Mouse (Mus musculus) neural tube, embryonic 12.5 days (tissue): ENCODE measurements around the gene Hddc3. TPM values are rescaled to one million over a fixed set of nuclear protein-coding genes. Genes with fewer than 3 reads are reported as not detected.

Experiments used
- ATAC-seq: fragments of 200-750 bp; cut with Nextera tagmentation; 2 replicates; pipeline ENCODE4 v1.8.0; 2017; ENCODE audit warnings: low read depth, mild to moderate bottlenecking, moderate TSS enrichment, moderate library complexity; ENCODE audit not compliant: low FRiP score
- H3K27ac ChIP-seq: fragments of 300-500 bp; sonication (generic); 2 replicates; pipeline ENCODE4 v1.5.1; 2016
- H3K27me3 ChIP-seq: fragments of 300-500 bp; sonication (generic); replicated peaks from 2 replicates; pipeline ENCODE4 v1.6.1; 2016; ENCODE audit warnings: mild to moderate bottlenecking
- H3K36me3 ChIP-seq: fragments of 300-500 bp; sonication (generic); 2 replicates; pipeline ENCODE4 v1.6.1; 2016; ENCODE audit warnings: mild to moderate bottlenecking
- H3K4me1 ChIP-seq: fragments of 300-500 bp; sonication (generic); 2 replicates; pipeline ENCODE4 v1.6.1; 2016
- H3K4me2 ChIP-seq: fragments of 300-500 bp; sonication (generic); replicated peaks from 2 replicates; pipeline ENCODE4 v1.6.1; 2016; ENCODE audit warnings: mild to moderate bottlenecking
- H3K4me3 ChIP-seq: fragments of 300-500 bp; sonication (generic); 2 replicates; pipeline ENCODE4 v1.5.1; 2016
- H3K9ac ChIP-seq: fragments of 300-500 bp; sonication (generic); 2 replicates; pipeline ENCODE4 v1.6.1; 2016; ENCODE audit warnings: mild to moderate bottlenecking
- H3K9me3 ChIP-seq: fragments of 300-500 bp; sonication (generic); 2 replicates; pipeline ENCODE4 v1.6.1; 2016; ENCODE audit warnings: mild to moderate bottlenecking
- WGBS: fragments of 180-500 bp; shearing (Covaris S2); methylation state at CpG from one replicate; pipeline ENCODE4 v1.1.7; 2016; 5-methylcytosine and 5-hydroxymethylcytosine counted together
- polyA plus RNA-seq: library from polyadenylated mRNA; unstranded; fragments of >200 nt; fragmentation: Nextera tagmentation; extraction: Ambion mirVana; gene quantifications from 2 replicates; pipeline ENCODE4 v1.2.1, GENCODE M21; 2016

Gene Hddc3
- polyA plus RNA-seq, 1 experiment from 2014 or later: 20.6 TPM

DNA sequence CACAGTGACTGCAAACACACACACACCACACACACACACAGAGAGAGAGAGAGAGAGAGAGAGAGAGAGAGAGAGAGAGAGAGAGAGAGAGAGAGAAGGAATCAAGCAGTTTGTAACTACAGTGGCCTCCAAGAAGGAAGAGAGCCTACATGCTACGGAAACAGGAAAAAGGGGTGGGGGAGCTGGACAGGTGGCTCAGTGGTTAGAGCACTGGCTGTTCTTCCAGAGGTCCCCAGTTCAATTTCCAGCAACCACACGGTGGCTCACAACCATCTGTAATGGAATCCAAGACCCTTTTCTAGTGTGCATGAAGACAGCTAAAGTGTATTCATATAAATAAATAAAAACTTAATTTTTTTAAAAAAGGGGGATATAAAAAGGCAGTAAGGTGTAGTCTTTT lies 29.8 kb downstream of the Hddc3 start:
- peaks cover 10% of the 10 kb centered on the region for H3K36me3 ChIP-seq
- no peaks in the 10 kb centered on the region for H3K27me3 ChIP-seq
- 57% methylated on average over 2 of the region's 2 CpGs for WGBS
- no peak for ATAC-seq
- peaks cover 14% of the 10 kb centered on the region for H3K4me1 ChIP-seq
- H3K9ac ChIP-seq: no peak overlapping the region
- no peak overlapping the region for H3K4me3 ChIP-seq
- no peak overlapping the region for H3K4me2 ChIP-seq
- no peak overlapping the region for H3K27ac ChIP-seq
- H3K9me3 ChIP-seq: no peaks in the 10 kb centered on the region

DNA sequence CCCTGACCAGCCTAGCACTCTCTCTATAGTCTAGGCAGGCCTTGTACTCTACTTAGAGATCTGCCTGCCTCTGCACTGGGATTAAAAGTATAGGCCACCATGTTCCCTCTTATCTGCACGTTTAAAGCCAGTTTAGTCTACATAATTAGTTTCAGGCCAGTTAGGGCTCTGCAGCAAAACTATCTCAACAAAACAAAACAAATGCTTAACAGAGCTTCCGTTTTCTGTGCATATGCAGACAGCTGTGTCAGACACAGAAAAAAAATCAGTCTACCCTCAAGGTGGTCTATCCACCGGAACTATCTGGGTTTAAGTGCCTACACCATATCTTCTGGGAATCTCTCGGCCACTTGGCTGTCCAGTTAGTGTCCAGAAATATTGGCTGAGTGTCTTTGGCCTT lies 30.4 kb downstream of the Hddc3 start:
- no peak for ATAC-seq
- 86% methylated on average over 4 of the region's 4 CpGs for WGBS

GRCm38 (mm10) chr7:80373850-80374249 lies 30.9 kb downstream of the Hddc3 start:
- H3K4me2 ChIP-seq: no peak overlapping the region
- peaks cover 14% of the 10 kb centered on the region for H3K4me1 ChIP-seq
- H3K27ac ChIP-seq: no peak overlapping the region
- WGBS: 82% methylated on average over 12 of the region's 12 CpGs
- ATAC-seq: no peak
- H3K9me3 ChIP-seq: no peaks in the 10 kb centered on the region
- no peaks in the 10 kb centered on the region for H3K36me3 ChIP-seq
- H3K9ac ChIP-seq: no peak overlapping the region
- H3K4me3 ChIP-seq: no peak overlapping the region
- no peaks in the 10 kb centered on the region for H3K27me3 ChIP-seq

More for the DNA sequence above, 30.4 kb downstream of the Hddc3 start:
- no peak overlapping the region for H3K4me3 ChIP-seq
- peaks cover 14% of the 10 kb centered on the region for H3K4me1 ChIP-seq
- H3K9ac ChIP-seq: no peak overlapping the region
- no peaks in the 10 kb centered on the region for H3K27me3 ChIP-seq
- H3K4me2 ChIP-seq: no peak overlapping the region
- no peaks in the 10 kb centered on the region for H3K9me3 ChIP-seq
- peaks cover 3% of the 10 kb centered on the region for H3K36me3 ChIP-seq
- no peak overlapping the region for H3K27ac ChIP-seq

GRCm38 (mm10) chr7:80374280-80374679 lies 31.4 kb downstream of the Hddc3 start:
- 59% methylated on average over 3 of the region's 3 CpGs for WGBS
- no peak for ATAC-seq
- no peaks in the 10 kb centered on the region for H3K9me3 ChIP-seq

GRCm38 (mm10) chr7:80374733-80375132 lies 31.8 kb downstream of the Hddc3 start:
- H3K27ac ChIP-seq: no peak overlapping the region
- no peak overlapping the region for H3K9ac ChIP-seq
- 82% methylated on average over 3 of the region's 3 CpGs for WGBS
- no peak overlapping the region for H3K4me2 ChIP-seq
- no peaks in the 10 kb centered on the region for H3K36me3 ChIP-seq
- H3K4me1 ChIP-seq: peaks cover 6% of the 10 kb centered on the region
- no peak for ATAC-seq
- no peaks in the 10 kb centered on the region for H3K27me3 ChIP-seq
- no peaks in the 10 kb centered on the region for H3K9me3 ChIP-seq
- H3K4me3 ChIP-seq: no peak overlapping the region

More at GRCm38 (mm10) chr7:80374280-80374679, 31.4 kb downstream of the Hddc3 start:
- no peaks in the 10 kb centered on the region for H3K36me3 ChIP-seq
- H3K4me2 ChIP-seq: no peak overlapping the region
- no peak overlapping the region for H3K27ac ChIP-seq
- H3K4me1 ChIP-seq: peaks cover 11% of the 10 kb centered on the region
- H3K4me3 ChIP-seq: no peak overlapping the region
- H3K27me3 ChIP-seq: no peaks in the 10 kb centered on the region
- no peak overlapping the region for H3K9ac ChIP-seq

GRCm38 (mm10) chr7:80375376-80376039 lies 32.6 kb downstream of the Hddc3 start:
- 82% methylated on average over 9 of the region's 9 CpGs for WGBS

GRCm38 (mm10) chr7:80376192-80376591 lies 33.3 kb downstream of the Hddc3 start:
- Histone ChIP-seq H3K27ac (no peak overlapping the region), H3K9me3 (no peaks in the 10 kb centered on the region), H3K36me3 (no peaks in the 10 kb centered on the region), H3K9ac (no peak overlapping the region), H3K4me1 (no peaks in the 10 kb centered on the region), H3K4me2 (no peak overlapping the region), H3K27me3 (no peaks in the 10 kb centered on the region), H3K4me3 (no peak overlapping the region)
- ATAC-seq: no peak
- whole genome bisulfite sequencing: 72% methylated on average over 10 of the region's 10 CpGs

More at GRCm38 (mm10) chr7:80375376-80376039, 32.6 kb downstream of the Hddc3 start:
- H3K4me1 ChIP-seq: no peaks in the 10 kb centered on the region
- no peak overlapping the region for H3K9ac ChIP-seq
- ATAC-seq: no peak
- no peak overlapping the region for H3K4me3 ChIP-seq
- H3K27ac ChIP-seq: no peak overlapping the region
- H3K9me3 ChIP-seq: no peaks in the 10 kb centered on the region
- no peaks in the 10 kb centered on the region for H3K36me3 ChIP-seq
- no peaks in the 10 kb centered on the region for H3K27me3 ChIP-seq
- no peak overlapping the region for H3K4me2 ChIP-seq

DNA sequence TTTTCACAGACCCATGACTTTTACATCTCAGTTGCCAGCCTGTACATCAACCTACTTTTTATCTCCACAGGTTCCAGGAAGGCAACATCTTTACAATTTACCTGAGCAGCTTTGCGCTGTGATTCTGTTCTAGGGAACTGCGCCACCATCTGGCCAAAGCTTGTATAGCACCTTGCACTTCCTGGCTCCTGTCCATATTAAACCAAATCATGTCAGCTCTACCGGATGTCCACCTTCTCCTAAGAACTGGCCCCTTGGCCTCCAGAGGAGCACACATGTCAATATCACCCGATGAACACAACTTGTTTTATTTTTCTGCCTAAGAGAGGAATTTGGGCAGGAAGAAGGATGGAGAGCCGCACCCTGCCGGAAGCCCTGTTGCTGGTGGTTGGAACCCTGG lies 34.6 kb downstream of the Hddc3 start:
- H3K27ac ChIP-seq: no peak overlapping the region
- H3K36me3 ChIP-seq: no peaks in the 10 kb centered on the region
- 38% methylated on average over 6 of the region's 6 CpGs for WGBS
- 0 out of 2 replicates have a peak, but pooled peaks cover 7% of the 10 kb centered on the region for H3K27me3 ChIP-seq
- no peaks in the 10 kb centered on the region for H3K9me3 ChIP-seq
- no peak overlapping the region for H3K9ac ChIP-seq
- H3K4me2 ChIP-seq: no peak overlapping the region
- H3K4me3 ChIP-seq: no peak overlapping the region
- no peak for ATAC-seq
- H3K4me1 ChIP-seq: 0 out of 2 replicates have a peak, but pooled peaks cover under 1% of the 10 kb centered on the region

- 0 out of 2 replicates have a peak, but pooled peaks cover 5% of the 10 kb centered on the region for H3K4me1 ChIP-seq
- H3K4me3 ChIP-seq: no peak overlapping the region
- H3K9me3 ChIP-seq: no peaks in the 10 kb centered on the region
- H3K9ac ChIP-seq: no peak overlapping the region
- H3K27me3 ChIP-seq: 0 out of 2 replicates have a peak, but pooled peaks cover 7% of the 10 kb centered on the region
- WGBS: 64% methylated on average over 13 of the region's 13 CpGs
- H3K4me2 ChIP-seq: no peak overlapping the region
- no peak for ATAC-seq
- no peaks in the 10 kb centered on the region for H3K36me3 ChIP-seq
- no peak overlapping the region for H3K27ac ChIP-seq
These were observed 36.6 kb downstream of the Hddc3 start for GRCm38 (mm10) chr7:80379531-80379930.

DNA sequence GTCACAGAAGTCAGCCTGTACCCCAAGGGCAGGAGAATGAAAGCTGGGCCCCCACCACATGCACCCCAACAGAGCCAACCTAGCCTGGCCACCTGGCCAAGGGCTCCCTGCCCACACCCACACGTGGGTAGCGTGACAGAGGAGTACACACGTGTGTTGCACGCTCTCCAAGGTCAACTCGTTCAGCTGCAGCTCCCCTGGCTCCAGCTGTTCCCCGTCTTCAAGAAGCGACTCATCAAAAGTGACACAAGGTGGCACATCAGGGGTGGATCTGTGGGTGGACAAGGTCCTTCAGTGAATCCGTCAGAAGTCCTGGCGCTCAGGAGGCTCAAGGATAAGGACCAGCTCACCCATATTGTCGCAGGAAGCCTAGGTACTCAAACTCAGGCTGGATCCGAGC lies 40.0 kb downstream of the Hddc3 start:
- no peaks in the 10 kb centered on the region for H3K36me3 ChIP-seq
- H3K27ac ChIP-seq: no peak overlapping the region
- H3K27me3 ChIP-seq: 0 out of 2 replicates have a peak, but pooled peaks cover 11% of the 10 kb centered on the region
- no peak overlapping the region for H3K4me3 ChIP-seq
- H3K9ac ChIP-seq: no peak overlapping the region
- H3K4me2 ChIP-seq: no peak overlapping the region
- H3K4me1 ChIP-seq: peaks cover 21% of the 10 kb centered on the region
- WGBS: 74% methylated on average over 11 of the region's 11 CpGs
- H3K9me3 ChIP-seq: no peaks in the 10 kb centered on the region
- no peak for ATAC-seq

DNA sequence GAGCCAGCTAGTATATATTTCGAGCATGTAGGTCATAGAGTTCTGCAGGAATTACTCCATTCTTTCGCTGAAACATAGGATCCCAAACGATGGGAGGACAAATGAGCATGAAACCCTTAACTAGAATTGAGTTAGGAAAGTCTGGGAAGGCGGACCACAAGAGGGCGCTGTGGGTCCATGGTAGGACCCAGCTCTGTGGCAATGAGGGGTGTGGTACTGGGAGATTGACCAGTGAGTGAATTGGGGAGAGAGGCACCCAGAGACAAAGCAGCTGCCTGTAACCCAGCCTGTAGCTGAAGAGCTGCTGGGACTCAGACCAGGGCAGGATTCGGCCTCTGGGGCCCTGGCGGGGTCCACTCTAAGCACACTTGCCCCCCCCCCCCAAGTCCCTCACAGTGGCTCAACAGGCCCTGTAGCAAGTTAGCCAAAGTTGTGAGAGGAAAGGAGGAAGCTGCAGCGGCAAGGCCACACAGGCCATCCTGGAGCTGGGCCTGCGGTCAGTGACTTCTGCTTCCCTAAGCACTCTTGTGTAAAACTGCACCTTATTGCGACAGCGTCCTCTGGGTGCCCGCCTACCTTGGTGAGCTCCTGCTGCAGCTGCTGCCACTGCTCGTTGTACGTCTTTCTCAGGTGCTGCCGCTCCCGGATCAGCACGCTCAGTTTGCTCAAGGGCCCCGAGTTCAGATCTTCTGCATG lies 43.5 kb downstream of the Hddc3 start:
- H3K9ac ChIP-seq: no peak overlapping the region; the same call in 1 of the 2 replicates

DNA sequence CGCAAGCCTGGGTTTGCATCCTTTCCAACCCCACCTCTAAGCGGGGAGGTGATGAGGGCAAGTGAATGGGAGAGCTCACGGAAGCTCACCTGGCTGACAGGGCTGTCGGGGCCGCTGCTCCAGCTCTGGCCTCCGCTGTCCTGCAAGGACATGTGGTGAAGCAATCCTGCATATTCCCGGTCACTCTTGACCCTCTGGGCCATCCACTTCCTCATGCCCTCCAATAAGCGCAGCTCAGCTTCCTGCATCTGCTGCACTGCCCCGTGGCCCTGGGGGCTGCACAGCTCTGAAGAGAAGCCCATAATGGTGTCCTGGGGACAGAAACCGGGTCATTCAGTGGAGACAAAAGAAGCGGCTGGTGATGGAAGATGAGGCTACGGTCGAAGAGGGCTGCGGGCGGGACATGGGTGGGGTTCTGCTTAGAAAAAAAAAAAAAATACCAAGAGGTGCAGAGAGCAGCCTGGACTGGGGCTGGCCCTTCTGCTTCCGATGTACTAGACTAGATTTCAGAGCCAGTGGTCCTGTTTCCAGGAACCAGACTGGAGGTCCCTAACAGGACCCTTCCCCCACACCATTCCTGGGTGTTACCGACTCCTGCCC lies 44.2 kb downstream of the Hddc3 start:
- 0 out of 2 replicates have a peak, but pooled peaks have one; percentile 4 for ATAC-seq

More for the DNA sequence above, 43.5 kb downstream of the Hddc3 start:
- 0 out of 2 replicates have a peak, but pooled peaks cover 15% of the 10 kb centered on the region for H3K27me3 ChIP-seq
- 35% methylated on average over 18 of the region's 18 CpGs for WGBS
- H3K4me3 ChIP-seq: no peak overlapping the region
- no peak overlapping the region for H3K27ac ChIP-seq
- no peaks in the 10 kb centered on the region for H3K9me3 ChIP-seq
- H3K36me3 ChIP-seq: peaks cover 16% of the 10 kb centered on the region
- peaks cover 24% of the 10 kb centered on the region for H3K4me1 ChIP-seq
- ATAC-seq: peak; percentile 75
- H3K4me2 ChIP-seq: peak overlapping the region; percentile 49

More for the DNA sequence above, 44.2 kb downstream of the Hddc3 start:
- peak overlapping the region; percentile 15; the same call in 1 of the 2 replicates for H3K4me3 ChIP-seq
- peaks cover 24% of the 10 kb centered on the region for H3K36me3 ChIP-seq
- 0 out of 2 replicates have a peak, but pooled peaks cover 10% of the 10 kb centered on the region for H3K27me3 ChIP-seq
- H3K4me2 ChIP-seq: peak overlapping the region; percentile 49
- 23% methylated on average over 17 of the region's 17 CpGs for WGBS
- H3K4me1 ChIP-seq: peaks cover 24% of the 10 kb centered on the region
- H3K9me3 ChIP-seq: no peaks in the 10 kb centered on the region
- H3K27ac ChIP-seq: no peak overlapping the region
- peak overlapping the region; percentile 55 for H3K9ac ChIP-seq
